Mouse (Mus musculus) R1 (cell line): ENCODE measurements around the gene Trim28.
A peak's percentile ranks its signal among the peaks of the same experiment; 100 is the strongest.

Source experiments
- DNase-seq: peaks from one replicate; pipeline ENCODE4 v3.0.0-alpha.2; 2018; ENCODE audit warnings: low read depth, low spot score

The Trim28 gene

GRCm38 (mm10) chr7:12998851-12999250 lies at the start of gene Trim28:
Trim28 (plus strand) TSS chr7:12999114.
- DNase-seq = no peak

- no peak for DNase-seq
Measured at GRCm38 (mm10) chr7:12949872-12950229, 49.1 kb upstream of the Trim28 start.

GRCm38 (mm10) chr7:12954896-12955295 lies 44.0 kb upstream of the Trim28 start:
- DNase-seq = no peak

- no peak for DNase-seq
Measured at GRCm38 (mm10) chr7:12957511-12957910, 41.4 kb upstream of the Trim28 start.

- DNase-seq = no peak
Measured at GRCm38 (mm10) chr7:12958948-12959347, 40.0 kb upstream of the Trim28 start.

GRCm38 (mm10) chr7:12959718-12960117 lies 39.2 kb upstream of the Trim28 start:
- peak; percentile 79 for DNase-seq

- peak; percentile 85 for DNase-seq
Measured at GRCm38 (mm10) chr7:12961511-12962141, 37.3 kb upstream of the Trim28 start.

GRCm38 (mm10) chr7:12965678-12966091 lies 33.2 kb upstream of the Trim28 start, which contains the start of gene Zfp324:
Zfp324 (plus strand) TSS chr7:12965838.
- peak; percentile 96 for DNase-seq

GRCm38 (mm10) chr7:12966104-12966845 lies 32.6 kb upstream of the Trim28 start:
- peak; percentile 69 for DNase-seq

GRCm38 (mm10) chr7:12970906-12971305 lies 28.0 kb upstream of the Trim28 start:
- peak; percentile 67 for DNase-seq

- peak; percentile 99 for DNase-seq
Measured at GRCm38 (mm10) chr7:12977682-12978389, 21.1 kb upstream of the Trim28 start, which contains the start of gene Zfp446. Zfp446 (plus strand) TSS chr7:12977848.

GRCm38 (mm10) chr7:12978931-12979722 lies 19.8 kb upstream of the Trim28 start:
- DNase-seq = no peak

GRCm38 (mm10) chr7:12979776-12980175 lies 19.1 kb upstream of the Trim28 start:
- peak; percentile 75 for DNase-seq

GRCm38 (mm10) chr7:12980291-12980690 lies 18.6 kb upstream of the Trim28 start:
- DNase-seq = peak; percentile 75

GRCm38 (mm10) chr7:12985724-12986123 lies 13.2 kb upstream of the Trim28 start:
- no peak for DNase-seq

- peak; percentile 73 for DNase-seq
Measured at GRCm38 (mm10) chr7:12986906-12987305, 12.0 kb upstream of the Trim28 start.

- DNase-seq = no peak
Measured at GRCm38 (mm10) chr7:12987409-12988189, 11.3 kb upstream of the Trim28 start.

- peak; percentile 77 for DNase-seq
Measured at GRCm38 (mm10) chr7:12992222-12992621, 6.7 kb upstream of the Trim28 start.

- DNase-seq = no peak
Measured at GRCm38 (mm10) chr7:12993148-12993547, 5.8 kb upstream of the Trim28 start.

- no peak for DNase-seq
Measured at GRCm38 (mm10) chr7:12995862-12996261, 3.1 kb upstream of the Trim28 start.

- DNase-seq = no peak
Measured at GRCm38 (mm10) chr7:12997230-12997629, 1.7 kb upstream of the Trim28 start.
